Mouse (Mus musculus) C2C12 (cell line): Measurements from ENCODE around the gene Ppm1f.

Experiments
- CEBPB ChIP-seq: IDR thresholded peaks from one replicate; pipeline ENCODE4 v1.6.1; 2011; ENCODE audit warnings: low read depth, mild to moderate bottlenecking, control low read depth, moderate library complexity
- CTCF ChIP-seq: IDR thresholded peaks from one replicate; pipeline ENCODE4 v1.5.1; 2011; ENCODE audit not compliant: control insufficient read depth, insufficient read depth, insufficient read length
- FOSL1 ChIP-seq: IDR thresholded peaks from one replicate; pipeline ENCODE4 v1.8.0; 2011; ENCODE audit warnings: mild to moderate bottlenecking, low read length; ENCODE audit not compliant: poor library complexity, insufficient read depth, severe bottlenecking
- MAX ChIP-seq: IDR thresholded peaks from one replicate; pipeline ENCODE4 v1.6.1; 2011; ENCODE audit warnings: mild to moderate bottlenecking, control low read depth
- MYOG ChIP-seq: IDR thresholded peaks from one replicate; pipeline ENCODE4 v1.6.1; 2011; ENCODE audit not compliant: control insufficient read depth, insufficient read length; ENCODE audit errors: extremely low read depth

DNA sequence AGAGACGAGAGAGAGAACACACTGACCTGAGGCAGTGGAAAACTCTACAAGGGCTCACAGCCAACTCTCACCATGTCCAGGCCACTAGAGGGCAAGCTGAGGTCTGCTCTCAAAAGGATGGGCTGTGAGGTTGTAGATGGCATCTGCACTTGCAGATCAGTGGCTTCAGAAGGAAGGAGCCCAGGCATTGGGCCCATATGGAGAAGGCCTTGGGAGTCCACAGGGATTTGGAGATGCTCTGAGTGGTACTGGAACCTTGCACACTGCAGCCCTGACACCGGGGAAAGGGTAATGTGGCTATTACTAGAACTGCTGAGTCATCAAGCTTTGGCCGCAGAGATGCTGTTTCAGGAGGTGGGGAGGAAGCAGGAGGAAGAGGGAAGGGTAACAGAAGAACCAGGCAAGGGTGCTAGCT is 24.8 kb downstream of the Ppm1f start:
- TF ChIP-seq MAX (no peak), CTCF (no peak), MYOG (no peak), CEBPB (no peak), FOSL1 (no peak)
